Mouse (Mus musculus) left cerebral cortex, adult 2 months (tissue): ENCODE measurements at regions not wholly inside any gene's neighbourhood (a gene's known extent, or its start where the extent isn't known, plus 50 kb on each side); places are given as distances from the start of the nearest gene placed in this dataset.
A peak's percentile ranks its signal among the peaks of the same experiment; 100 is the strongest.

Experiments
- DNase-seq, 2 experiments: peaks; one replicate each; pipeline ENCODE4 v3.0.0; 2021 to 2022; ENCODE audit warnings: low spot score in 2 of 2, mixed read lengths in 1 of 2; ENCODE audit errors: extremely low spot score in 1 of 2
- H3K27ac ChIP-seq: fragments of 200-600 bp; 2 replicates; pipeline ENCODE4 v1.8.1; 2022
- H3K4me3 ChIP-seq: fragments of 200-600 bp; 2 replicates; pipeline ENCODE4 v1.8.1; 2022
- CTCF ChIP-seq: fragments of 200-600 bp; IDR thresholded peaks from 2 replicates; pipeline ENCODE4 v1.8.1; 2022; ENCODE audit warnings: antibody characterized with exemption, mild to moderate bottlenecking, moderate library complexity
- intact Hi-C: fragments of 180-260 bp; cut with DNase I; formaldehyde crosslinking; loops from one replicate; pipeline ENCODE4 v1.15.1; 2025

- intact Hi-C loops: loop anchor here (10.0 kb wide), 1 partner anchor 429 kb away; no protein-coding TSS in a partner anchor
- H3K27ac ChIP-seq: peak overlapping the region; percentile 62; the same call in 1 of the 2 replicates
- DNase-seq: no peak
- H3K4me3 ChIP-seq: no peak overlapping the region
- no peak for TF ChIP-seq CTCF
These were observed 275.8 kb upstream of the Sema6d start for GRCm38 (mm10) chr2:123813950-123814337.

- Histone ChIP-seq H3K4me3 (no peak overlapping the region), H3K27ac (no peak overlapping the region)
- no peak for DNase-seq
- intact Hi-C loops: loop anchor here (10.0 kb wide), 1 partner anchor 432 kb away; no protein-coding TSS in a partner anchor
- no peak for TF ChIP-seq CTCF
These were observed 273.1 kb upstream of the Sema6d start for GRCm38 (mm10) chr2:123816627-123817026.

GRCm38 (mm10) chr2:123833540-123834136 is 256.1 kb upstream of the Sema6d start:
- no peak overlapping the region for H3K27ac ChIP-seq
- intact Hi-C loops: no loop called here
- DNase-seq: no peak
- TF ChIP-seq CTCF: no peak
- H3K4me3 ChIP-seq: no peak overlapping the region
